Mouse (Mus musculus) E14TG2a.4 (cell line): ENCODE results near the gene 1700001C02Rik.

Experiments
- H3K27me3 ChIP-seq: 2 replicates; pipeline ENCODE4 v1.6.1; 2014; ENCODE audit warnings: low read length, control low read depth; ENCODE audit not compliant: insufficient read depth
- H3K36me3 ChIP-seq: 2 replicates; pipeline ENCODE4 v1.6.1; 2014; ENCODE audit warnings: low read length, control low read depth; ENCODE audit not compliant: insufficient read depth
- H3K4me1 ChIP-seq: replicated peaks from 2 replicates; pipeline ENCODE4 v1.6.1; 2014; ENCODE audit warnings: low read depth, low read length, control low read depth
- H3K4me3 ChIP-seq: replicated peaks from 2 replicates; pipeline ENCODE4 v1.5.1; 2014; ENCODE audit warnings: mild to moderate bottlenecking, low read length
- H3K9me3 ChIP-seq: 2 replicates; pipeline ENCODE4 v1.6.1; 2014; ENCODE audit warnings: low read length, control low read depth
- CTCF ChIP-seq: conservative IDR thresholded peaks from 2 replicates; pipeline ENCODE4 v1.5.1; 2014; ENCODE audit warnings: low read length
- NANOG ChIP-seq: IDR thresholded peaks from 2 replicates; pipeline ENCODE4 v1.6.1; 2014; ENCODE audit warnings: borderline replicate concordance, low read length, mixed read lengths
- POU5F1 ChIP-seq: IDR thresholded peaks from 2 replicates; pipeline ENCODE4 v1.6.1; 2014; ENCODE audit warnings: low read length, borderline replicate concordance

1700001C02Rik gene

DNA sequence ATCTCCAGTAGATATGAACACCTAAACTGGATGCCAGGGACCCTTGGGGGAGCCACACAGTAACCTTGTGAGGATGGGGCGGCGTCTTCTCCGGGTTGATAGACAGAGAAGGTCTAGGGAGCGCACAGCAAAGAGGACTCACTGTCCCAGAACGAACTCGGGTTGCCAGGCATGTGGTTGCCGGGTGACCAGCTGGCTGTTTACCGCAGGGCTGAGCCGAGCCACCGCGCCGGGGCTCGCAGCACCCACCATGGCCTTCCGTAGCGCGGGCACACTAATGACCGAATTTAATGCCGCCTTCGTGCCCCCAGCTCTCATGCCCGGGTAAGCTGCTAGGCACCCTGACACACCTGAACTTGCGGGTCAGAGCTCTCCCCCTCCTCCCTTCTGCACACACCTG lies at the start of gene 1700001C02Rik:
1700001C02Rik (plus strand) TSS at position 187 of the 400 bp plus-strand sequence.
- Histone ChIP-seq H3K9me3 (no peaks in the 10 kb centered on the region), H3K4me1 (peaks cover 58% of the 10 kb centered on the region), H3K36me3 (no peaks in the 10 kb centered on the region), H3K4me3 (peak within 1 kb of the TSS; percentile 57), H3K27me3 (peaks cover 42% of the 10 kb centered on the region)
- no peak for TF ChIP-seq NANOG

DNA sequence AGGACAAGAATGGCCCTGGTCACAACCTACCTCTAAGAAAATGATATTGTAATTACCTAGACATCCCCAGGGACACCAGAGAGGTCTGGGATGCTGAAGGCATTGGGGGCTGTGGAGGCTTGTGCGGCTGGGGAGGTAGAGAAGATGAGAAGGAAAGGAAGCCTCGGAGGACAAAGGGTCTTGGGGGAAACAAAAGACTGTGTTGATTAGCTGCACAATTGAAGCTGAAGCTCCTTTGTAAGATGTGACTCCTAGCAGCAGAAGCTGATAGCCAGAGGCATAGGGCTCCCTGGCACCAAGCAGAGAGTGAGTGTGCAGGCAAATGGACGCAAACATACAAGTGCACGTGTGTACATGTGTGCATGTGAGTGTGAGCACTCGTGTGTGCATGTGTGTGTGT lies 49.2 kb upstream of the 1700001C02Rik start:
- TF ChIP-seq NANOG (peak; percentile 52; the same call in 1 of the 2 replicates), CTCF (no peak), POU5F1 (no peak)
- peaks cover 41% of the 10 kb centered on the region for H3K27me3 ChIP-seq
- H3K9me3 ChIP-seq, result no peaks in the 10 kb centered on the region
- H3K4me3 ChIP-seq, result no peak overlapping the region
- peaks cover 10% of the 10 kb centered on the region for H3K4me1 ChIP-seq
- H3K36me3 ChIP-seq, result no peaks in the 10 kb centered on the region

DNA sequence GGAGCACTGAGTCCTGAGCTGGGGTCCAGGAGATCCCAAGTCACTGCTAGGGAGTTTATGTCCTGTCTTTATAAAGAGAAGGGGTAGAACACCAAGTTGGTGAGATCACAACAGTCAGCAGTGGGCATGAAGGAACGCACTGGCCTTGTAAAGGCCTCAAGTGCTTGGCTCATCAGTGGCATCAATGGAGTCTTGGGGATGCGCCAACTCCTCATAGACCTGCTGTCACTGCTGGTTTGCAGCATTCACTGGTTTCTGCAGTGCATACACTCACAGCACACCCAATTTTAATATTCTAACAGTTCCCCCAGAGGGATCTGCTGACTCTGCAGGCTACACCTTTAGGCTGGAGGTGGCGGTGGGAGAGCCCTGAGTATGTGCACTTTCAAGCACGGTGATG lies 42.7 kb upstream of the 1700001C02Rik start:
- H3K9me3 ChIP-seq, result no peaks in the 10 kb centered on the region
- H3K4me1 ChIP-seq, result 0 out of 2 replicates have a peak, but pooled peaks cover 7% of the 10 kb centered on the region
- TF ChIP-seq NANOG (no peak), POU5F1 (no peak), CTCF (no peak)
- H3K36me3 ChIP-seq, result no peaks in the 10 kb centered on the region
- no peak overlapping the region for H3K4me3 ChIP-seq
- peaks cover 27% of the 10 kb centered on the region for H3K27me3 ChIP-seq

DNA sequence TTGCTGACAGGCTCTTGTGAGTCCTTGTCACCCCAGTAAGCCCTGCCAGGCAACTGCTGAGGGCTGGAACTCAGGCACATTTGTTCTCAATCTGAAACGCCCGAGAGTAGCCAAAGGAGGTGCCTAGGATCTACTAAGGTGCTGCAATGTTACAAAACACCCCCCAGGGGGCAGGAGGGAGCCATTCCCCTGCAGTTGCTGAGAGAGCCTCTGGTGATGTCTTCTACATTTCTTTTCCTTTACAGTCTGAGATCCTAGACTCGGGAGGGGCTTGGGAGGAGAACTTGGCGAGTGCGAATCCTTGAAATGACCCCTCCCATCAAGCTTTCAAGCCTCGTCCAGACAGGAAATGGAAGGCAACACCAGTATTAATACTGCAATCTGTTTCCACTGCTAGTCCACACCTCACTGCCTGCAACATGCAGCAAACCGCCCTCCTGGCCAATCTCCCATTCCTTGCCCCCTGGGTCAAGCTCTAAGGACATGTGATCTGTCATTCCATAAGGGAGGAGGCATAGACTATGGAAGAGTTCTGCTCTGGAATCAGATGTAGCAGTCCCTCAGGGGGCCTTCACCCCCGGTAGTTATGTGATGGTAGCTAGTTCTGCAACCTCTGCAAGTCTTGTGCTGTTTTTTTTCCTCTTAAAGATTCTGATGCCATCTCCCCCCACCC lies 42.1 kb upstream of the 1700001C02Rik start:
- H3K9me3 ChIP-seq, result no peaks in the 10 kb centered on the region
- TF ChIP-seq POU5F1 (no peak), CTCF (peak; percentile 86)
- no peak overlapping the region for H3K4me3 ChIP-seq
- H3K36me3 ChIP-seq, result no peaks in the 10 kb centered on the region
- peaks cover 27% of the 10 kb centered on the region for H3K27me3 ChIP-seq
- peaks cover 11% of the 10 kb centered on the region for H3K4me1 ChIP-seq

DNA sequence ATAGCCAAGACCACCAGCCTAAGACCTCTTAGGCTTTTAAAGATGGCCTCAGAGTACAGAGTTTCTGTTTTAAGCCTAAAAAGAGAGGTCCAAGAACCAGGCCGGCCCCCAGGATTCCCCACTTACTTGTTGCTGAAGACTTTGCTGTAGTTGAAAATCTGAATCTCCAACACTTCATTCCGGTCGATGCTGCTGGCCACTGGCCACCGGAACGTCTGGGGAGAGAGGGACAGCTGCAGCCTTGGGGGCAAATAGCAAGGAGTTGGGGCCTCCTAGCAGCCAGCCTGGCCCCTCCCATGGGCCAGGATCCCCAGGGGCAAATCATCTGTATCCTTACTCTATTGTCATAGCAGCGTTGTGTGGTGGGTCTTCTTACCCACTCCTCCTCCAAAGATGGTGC lies 38.4 kb upstream of the 1700001C02Rik start:
- Histone ChIP-seq H3K9me3 (no peaks in the 10 kb centered on the region), H3K27me3 (peaks cover 2% of the 10 kb centered on the region; the same call in 1 of the 2 replicates), H3K36me3 (no peaks in the 10 kb centered on the region), H3K4me3 (no peak overlapping the region), H3K4me1 (peaks cover 15% of the 10 kb centered on the region)
- TF ChIP-seq CTCF (no peak), POU5F1 (no peak), NANOG (no peak)

DNA sequence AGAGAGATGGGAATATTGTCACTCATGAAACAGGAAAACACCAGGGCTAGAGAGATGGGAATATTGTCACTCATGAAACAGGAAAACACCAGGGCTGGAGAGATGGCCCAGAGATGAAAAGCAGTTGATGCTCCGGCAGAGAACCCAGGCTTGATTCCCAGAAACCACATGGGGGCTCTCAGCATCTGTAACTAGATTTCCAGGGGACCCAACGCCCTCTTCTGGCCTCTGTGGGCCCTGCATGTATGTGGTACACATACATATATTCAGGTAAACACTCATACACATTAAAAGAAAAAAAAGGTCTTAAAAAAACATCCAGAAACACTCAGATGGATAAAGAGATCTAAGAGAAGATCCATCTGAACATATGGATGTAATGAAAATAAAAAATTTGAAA lies 26.9 kb upstream of the 1700001C02Rik start:
- Histone ChIP-seq H3K36me3 (no peaks in the 10 kb centered on the region), H3K27me3 (peaks cover 2% of the 10 kb centered on the region; the same call in 1 of the 2 replicates), H3K4me3 (no peak overlapping the region), H3K9me3 (no peaks in the 10 kb centered on the region), H3K4me1 (no peaks in the 10 kb centered on the region)
- TF ChIP-seq POU5F1 (no peak), CTCF (peak; percentile 57)

DNA sequence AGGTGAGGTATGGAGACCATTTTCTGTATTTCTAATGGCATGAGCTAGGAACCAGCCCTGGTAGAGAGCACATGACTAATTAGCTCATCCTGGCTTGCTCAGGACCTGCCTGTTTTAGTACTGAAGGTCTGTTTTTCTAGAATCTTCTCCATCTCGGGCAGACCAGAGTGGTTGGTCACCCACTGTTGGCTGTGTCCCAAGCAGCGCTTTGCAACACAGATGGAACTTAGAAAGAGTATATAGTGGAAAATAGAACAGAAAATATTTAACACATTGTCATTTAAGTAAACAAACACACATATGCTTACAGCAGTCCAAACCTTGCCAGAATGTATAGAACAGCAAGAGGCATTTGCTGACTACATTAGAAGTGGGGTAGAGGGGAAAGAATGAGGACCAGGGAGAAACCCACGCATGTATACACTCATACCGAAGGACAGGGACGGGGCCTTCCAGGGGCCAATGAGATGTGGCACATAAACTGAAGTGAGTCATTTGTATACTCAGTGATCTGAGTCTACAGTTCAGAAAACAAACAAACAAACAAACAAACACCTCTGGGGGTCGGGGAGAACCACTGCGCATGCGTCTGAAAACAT lies 25.4 kb upstream of the 1700001C02Rik start:
- Histone ChIP-seq H3K27me3 (peaks cover 6% of the 10 kb centered on the region; the same call in 1 of the 2 replicates), H3K9me3 (no peaks in the 10 kb centered on the region), H3K4me1 (no peaks in the 10 kb centered on the region), H3K4me3 (no peak overlapping the region), H3K36me3 (no peaks in the 10 kb centered on the region)
- no peak for TF ChIP-seq CTCF
- TF ChIP-seq NANOG, result no peak
- no peak for TF ChIP-seq POU5F1

DNA sequence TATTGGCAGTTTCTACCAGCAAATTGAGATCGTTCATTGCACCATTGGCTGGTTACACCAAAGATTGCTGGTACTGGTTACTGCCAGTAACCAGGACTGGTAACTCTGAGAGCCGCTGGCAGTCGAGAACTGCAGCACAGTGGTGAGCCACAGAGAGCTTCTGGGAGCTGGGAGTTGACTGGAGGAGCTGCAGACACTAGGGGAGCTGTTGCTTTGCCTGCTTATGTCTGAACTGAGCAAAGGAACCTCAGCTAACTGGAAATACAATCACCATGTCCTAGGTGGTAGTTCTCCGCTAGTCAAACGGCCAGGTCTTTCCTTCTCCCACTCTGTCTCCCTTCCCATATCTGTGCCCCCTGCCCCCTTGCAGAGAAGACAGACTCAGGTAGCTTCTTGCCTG lies 23.7 kb upstream of the 1700001C02Rik start:
- H3K9me3 ChIP-seq, result no peaks in the 10 kb centered on the region
- H3K4me1 ChIP-seq, result 0 out of 2 replicates have a peak, but pooled peaks cover 3% of the 10 kb centered on the region
- peaks cover 11% of the 10 kb centered on the region for H3K27me3 ChIP-seq
- TF ChIP-seq POU5F1, result no peak
- TF ChIP-seq CTCF, result peak; percentile 25
- H3K36me3 ChIP-seq, result no peaks in the 10 kb centered on the region
- no peak overlapping the region for H3K4me3 ChIP-seq

DNA sequence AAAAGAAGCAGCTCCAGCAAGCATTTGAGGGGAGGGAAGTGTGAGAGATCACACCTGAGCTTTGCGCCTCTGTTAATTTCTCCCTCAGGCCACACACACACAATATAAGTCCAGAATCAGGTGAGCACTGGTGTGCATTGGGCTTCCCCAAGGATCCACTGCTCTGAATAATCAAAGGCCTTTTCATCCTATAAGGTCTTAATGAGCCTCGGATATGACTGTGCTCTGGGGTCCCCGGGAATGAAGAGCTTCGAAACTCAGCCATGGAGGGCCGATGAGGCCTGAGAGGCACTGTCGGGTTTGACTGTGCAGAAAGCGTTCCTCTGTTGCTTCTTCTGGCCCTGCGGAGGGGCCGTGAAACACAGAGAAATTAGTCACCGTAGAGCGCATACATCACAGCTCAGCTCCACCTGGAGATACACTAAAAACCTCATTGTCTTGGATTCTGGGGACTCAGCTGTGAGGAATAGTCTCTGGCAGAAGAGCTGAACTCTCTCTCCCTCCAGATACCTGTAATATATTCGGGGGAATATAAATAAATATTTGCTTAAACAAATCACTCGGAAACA lies 21.4 kb upstream of the 1700001C02Rik start:
- Histone ChIP-seq H3K36me3 (no peaks in the 10 kb centered on the region), H3K4me1 (0 out of 2 replicates have a peak, but pooled peaks cover 3% of the 10 kb centered on the region), H3K27me3 (peaks cover 11% of the 10 kb centered on the region), H3K4me3 (no peak overlapping the region), H3K9me3 (no peaks in the 10 kb centered on the region)
- TF ChIP-seq POU5F1 (no peak), CTCF (no peak), NANOG (no peak)
